Mouse (Mus musculus): ENCODE data around the gene Tcp10b. TPM values are rescaled to one million over a fixed set of nuclear protein-coding genes. Genes with fewer than 3 reads are reported as not detected.
"Not testable (repeated sequence)": the region's sequence is repeated elsewhere in the genome, so short reads cannot be mapped to it uniquely, and the experiment has no call there.

Tcp10b gene
- total and polyA plus RNA-seq, 3 experiments = 0.06 TPM; not detected in 2

DNA sequence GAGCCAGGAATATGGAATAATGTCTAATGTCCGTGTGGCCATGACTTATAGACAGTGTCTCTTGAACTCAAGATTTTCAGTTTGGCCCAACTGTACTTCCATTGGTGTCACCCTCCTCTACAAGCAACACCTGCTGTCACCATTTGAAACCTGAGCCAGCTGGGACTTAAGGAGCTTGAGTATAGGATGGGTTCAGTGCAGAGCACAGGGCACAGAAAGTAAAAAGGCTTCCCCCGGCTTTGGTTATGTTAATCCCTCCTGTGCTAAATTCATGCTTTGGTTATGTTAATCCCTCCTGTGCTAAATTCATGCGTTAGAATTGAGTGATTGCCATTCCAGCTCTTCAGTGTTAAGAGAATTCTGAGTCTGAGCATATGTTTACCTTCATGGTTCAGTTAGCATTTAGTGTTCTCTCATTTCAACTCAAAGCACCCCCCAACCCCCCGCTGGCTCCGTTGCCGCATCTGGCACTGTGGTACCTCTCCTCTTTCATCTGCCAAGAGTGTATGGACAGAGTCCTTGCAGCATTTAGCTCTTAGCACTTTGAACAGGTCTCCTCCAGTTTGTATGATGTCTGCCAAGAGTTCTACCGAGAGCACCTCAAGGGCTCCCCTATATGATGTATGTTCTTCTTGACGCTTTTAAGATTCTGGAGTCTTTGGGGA, 31.3 kb downstream of the Tcp10b start:
- H3K79me2 ChIP-seq (replicated peaks; ENCODE audit: control insufficient read depth, insufficient read depth, low read length); H3K36me3 ChIP-seq (ENCODE audit: control insufficient read depth, insufficient read depth, low read length); intact Hi-C loops (cut with DNase I); DNase-seq; H3K4me3 ChIP-seq; H3K27ac ChIP-seq; H3K4me1 ChIP-seq (ENCODE audit: control insufficient read depth, insufficient read depth, low read length); H3K27me3 ChIP-seq (ENCODE audit: control insufficient read depth, insufficient read depth, low read length); H3K9ac ChIP-seq (ENCODE audit: low read depth, low read length): not testable (repeated sequence)
- WGBS = 67% methylated on average over 8 of the region's 8 CpGs

DNA sequence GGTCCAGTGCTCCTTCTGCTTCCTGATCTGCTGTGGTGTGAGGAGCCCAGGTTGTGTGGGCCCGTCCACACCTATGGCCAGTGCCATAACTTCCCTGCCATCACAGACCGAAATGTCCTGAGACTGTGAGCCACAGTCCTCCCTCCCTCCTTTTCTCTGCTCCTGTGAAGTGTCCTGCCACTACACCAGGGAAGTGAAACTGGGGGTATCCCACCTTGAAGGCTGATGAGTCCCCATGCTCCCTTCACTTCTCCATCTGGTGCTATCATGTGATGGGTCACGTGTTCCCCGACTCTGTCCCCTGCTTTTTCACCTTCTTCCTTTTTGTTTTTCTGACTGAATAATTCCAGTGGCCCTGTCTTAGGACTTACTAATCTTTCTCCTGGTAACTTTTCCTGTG, 32.1 kb downstream of the Tcp10b start:
- H3K36me3 ChIP-seq (ENCODE audit: control insufficient read depth, insufficient read depth, low read length); H3K79me2 ChIP-seq (replicated peaks; ENCODE audit: control insufficient read depth, insufficient read depth, low read length); DNase-seq; H3K4me1 ChIP-seq (ENCODE audit: control insufficient read depth, insufficient read depth, low read length); H3K27ac ChIP-seq; H3K4me3 ChIP-seq; H3K9ac ChIP-seq (ENCODE audit: low read depth, low read length); H3K27me3 ChIP-seq (ENCODE audit: control insufficient read depth, insufficient read depth, low read length); intact Hi-C loops (cut with DNase I): not testable (repeated sequence)
- WGBS = 66% methylated on average over 2 of the region's 4 CpGs

DNA sequence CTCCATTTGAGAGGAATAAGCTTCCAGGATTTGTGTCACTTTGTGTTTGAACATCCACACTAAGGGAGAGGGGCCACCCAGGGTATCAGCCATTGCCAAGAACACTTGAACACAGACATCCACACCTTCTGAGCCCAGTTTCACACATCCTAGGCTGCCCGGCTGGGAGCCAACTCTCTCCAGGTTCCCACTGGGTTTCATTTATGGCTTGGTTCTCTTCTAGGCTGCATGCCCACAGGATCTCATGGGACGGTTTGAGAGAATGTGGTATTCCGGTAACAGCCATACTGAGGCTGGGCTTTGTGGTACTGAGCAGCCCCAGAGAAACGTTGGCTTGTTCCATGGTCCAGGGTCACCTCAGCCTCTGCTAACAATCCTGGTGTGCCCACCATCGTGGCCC, 45.7 kb downstream of the Tcp10b start:
- H3K27ac ChIP-seq; H3K9ac ChIP-seq (ENCODE audit: low read depth, low read length); H3K4me3 ChIP-seq; H3K27me3 ChIP-seq (ENCODE audit: control insufficient read depth, insufficient read depth, low read length); intact Hi-C loops (cut with DNase I); H3K36me3 ChIP-seq (ENCODE audit: control insufficient read depth, insufficient read depth, low read length); H3K79me2 ChIP-seq (replicated peaks; ENCODE audit: control insufficient read depth, insufficient read depth, low read length); H3K4me1 ChIP-seq (ENCODE audit: control insufficient read depth, insufficient read depth, low read length): not testable (repeated sequence)
- WGBS = 59% methylated on average over 5 of the region's 5 CpGs
- peak; percentile 40 to 64 for DNase-seq

DNA sequence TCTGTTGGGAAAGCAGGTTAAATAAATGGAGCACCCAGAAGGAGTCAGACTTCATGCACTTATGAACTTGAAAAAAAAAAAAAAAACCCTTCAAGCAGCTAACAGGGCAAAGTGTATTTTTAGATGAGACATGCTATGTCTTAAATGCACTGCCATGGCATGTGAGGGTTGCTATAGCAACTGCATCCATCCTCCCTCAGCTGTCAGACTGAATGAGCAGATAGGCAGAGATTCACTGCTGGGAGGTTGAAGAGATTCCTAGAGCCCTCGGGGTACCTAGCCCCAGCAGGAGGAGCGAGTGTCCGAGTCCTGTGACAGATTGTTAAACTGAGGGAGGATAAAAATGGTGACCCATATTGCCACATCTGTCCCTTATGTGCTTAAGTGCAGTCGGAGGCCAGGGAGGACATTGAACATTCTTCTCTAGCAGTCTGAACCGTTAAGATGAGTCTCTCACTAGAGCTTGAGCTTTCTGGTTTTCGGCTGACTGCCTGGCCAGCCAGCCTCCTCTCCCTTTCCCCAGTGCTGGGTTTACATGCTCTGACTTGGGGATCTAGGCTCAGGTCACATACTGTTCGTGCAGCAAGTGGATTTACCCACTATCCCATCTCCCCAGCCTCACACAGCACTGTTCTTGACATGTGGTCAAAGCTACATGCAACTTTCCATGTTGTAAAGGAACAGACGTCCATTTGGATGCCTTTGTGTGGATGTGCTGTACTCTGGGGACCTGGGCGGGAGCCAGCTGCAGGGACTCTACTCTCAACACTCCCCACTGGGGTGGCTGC, 51.8 kb downstream of the Tcp10b start:
- DNase-seq; intact Hi-C loops (cut with DNase I); H3K9ac ChIP-seq (ENCODE audit: low read depth, low read length); H3K79me2 ChIP-seq (replicated peaks; ENCODE audit: control insufficient read depth, insufficient read depth, low read length); H3K36me3 ChIP-seq (ENCODE audit: control insufficient read depth, insufficient read depth, low read length); H3K27ac ChIP-seq; H3K4me1 ChIP-seq (ENCODE audit: control insufficient read depth, insufficient read depth, low read length); H3K4me3 ChIP-seq; H3K27me3 ChIP-seq (ENCODE audit: control insufficient read depth, insufficient read depth, low read length): not testable (repeated sequence)
- WGBS = 48% methylated on average over 3 of the region's 9 CpGs

DNA sequence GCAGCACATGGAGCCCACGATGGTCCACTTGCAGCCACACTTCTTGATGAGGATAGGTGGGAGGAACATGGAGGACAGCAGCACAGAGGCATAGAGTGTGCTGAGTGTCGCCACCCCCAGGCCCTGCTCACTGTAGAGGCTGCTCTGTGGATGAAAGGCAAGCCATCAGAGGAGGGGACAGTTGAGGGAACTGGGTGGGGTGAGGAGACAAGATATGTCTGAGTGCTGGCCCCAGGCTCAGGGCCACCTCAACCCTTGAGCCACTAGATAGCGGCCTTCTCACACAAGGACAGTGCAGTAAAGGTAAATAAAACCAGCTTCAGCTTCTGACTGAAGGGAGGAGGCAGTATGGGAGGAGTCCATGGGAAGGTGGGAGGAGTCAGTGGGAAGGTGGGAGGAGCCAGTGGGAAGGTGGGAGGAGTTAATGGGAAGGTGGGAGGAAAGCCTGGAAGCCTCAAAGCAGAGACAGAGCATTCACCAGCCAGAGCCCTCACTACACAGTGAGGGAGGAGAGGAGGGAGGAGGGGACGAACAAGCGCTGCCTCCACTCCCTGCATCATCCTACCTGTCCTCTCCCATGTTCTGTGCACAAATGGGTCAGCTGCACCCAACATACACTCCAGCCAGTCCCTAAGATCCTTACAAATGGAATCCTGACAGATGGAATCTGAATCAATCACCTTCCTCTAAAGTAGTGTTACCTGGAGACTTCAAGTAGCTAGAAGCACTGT, 62.6 kb downstream of the Tcp10b start:
- H3K27ac ChIP-seq; H3K36me3 ChIP-seq (ENCODE audit: control insufficient read depth, insufficient read depth, low read length); H3K27me3 ChIP-seq (ENCODE audit: control insufficient read depth, insufficient read depth, low read length); intact Hi-C loops (cut with DNase I); H3K4me3 ChIP-seq; DNase-seq; H3K79me2 ChIP-seq (replicated peaks; ENCODE audit: control insufficient read depth, insufficient read depth, low read length); H3K9ac ChIP-seq (ENCODE audit: low read depth, low read length); H3K4me1 ChIP-seq (ENCODE audit: control insufficient read depth, insufficient read depth, low read length): not testable (repeated sequence)
- 97% methylated on average over 2 of the region's 5 CpGs for WGBS

DNA sequence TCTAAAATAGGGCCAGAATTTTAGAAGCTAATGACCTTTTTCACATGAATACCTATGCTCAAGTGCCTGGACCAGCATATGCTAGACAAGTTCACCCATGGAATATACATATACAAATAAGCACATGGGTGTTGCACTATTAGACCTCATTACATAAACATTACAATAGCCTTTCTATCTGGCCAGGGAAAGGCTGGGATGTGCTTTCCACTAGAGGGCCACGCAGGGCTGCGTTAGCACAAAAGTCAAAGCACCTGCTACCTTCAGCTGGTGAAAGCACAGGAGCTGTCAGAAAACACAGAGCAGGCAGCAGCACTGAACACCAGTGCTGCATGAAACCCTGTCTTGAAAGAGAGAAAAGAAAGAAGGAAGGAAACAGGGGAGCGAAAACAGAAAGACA, 63.3 kb downstream of the Tcp10b start:
- H3K4me3 ChIP-seq; H3K79me2 ChIP-seq (replicated peaks; ENCODE audit: control insufficient read depth, insufficient read depth, low read length); DNase-seq; H3K9ac ChIP-seq (ENCODE audit: low read depth, low read length); intact Hi-C loops (cut with DNase I); H3K27ac ChIP-seq; H3K36me3 ChIP-seq (ENCODE audit: control insufficient read depth, insufficient read depth, low read length); H3K4me1 ChIP-seq (ENCODE audit: control insufficient read depth, insufficient read depth, low read length); H3K27me3 ChIP-seq (ENCODE audit: control insufficient read depth, insufficient read depth, low read length): not testable (repeated sequence)
- 37% methylated on average over 2 of the region's 3 CpGs for WGBS

DNA sequence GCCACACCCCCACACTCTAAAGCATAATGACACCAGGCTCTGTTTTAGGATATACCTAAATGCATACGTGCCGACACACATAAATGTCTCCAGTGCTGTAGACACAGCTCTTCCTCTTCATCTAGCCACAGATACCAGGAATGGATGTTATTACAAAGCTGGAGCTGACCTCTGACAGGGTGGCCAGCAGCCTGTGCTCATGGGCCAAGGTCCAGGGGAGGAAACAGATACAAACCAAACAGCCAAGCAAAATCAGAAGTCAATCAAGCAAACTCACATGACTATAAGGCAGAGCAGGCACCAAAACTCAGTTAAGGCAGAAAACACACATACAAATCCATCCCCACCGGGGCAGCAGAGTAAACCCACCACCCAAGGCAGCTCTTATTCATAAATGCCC, 68.4 kb downstream of the Tcp10b start:
- no CpG with 5 or more reads among the region's 3 CpGs for WGBS

DNA sequence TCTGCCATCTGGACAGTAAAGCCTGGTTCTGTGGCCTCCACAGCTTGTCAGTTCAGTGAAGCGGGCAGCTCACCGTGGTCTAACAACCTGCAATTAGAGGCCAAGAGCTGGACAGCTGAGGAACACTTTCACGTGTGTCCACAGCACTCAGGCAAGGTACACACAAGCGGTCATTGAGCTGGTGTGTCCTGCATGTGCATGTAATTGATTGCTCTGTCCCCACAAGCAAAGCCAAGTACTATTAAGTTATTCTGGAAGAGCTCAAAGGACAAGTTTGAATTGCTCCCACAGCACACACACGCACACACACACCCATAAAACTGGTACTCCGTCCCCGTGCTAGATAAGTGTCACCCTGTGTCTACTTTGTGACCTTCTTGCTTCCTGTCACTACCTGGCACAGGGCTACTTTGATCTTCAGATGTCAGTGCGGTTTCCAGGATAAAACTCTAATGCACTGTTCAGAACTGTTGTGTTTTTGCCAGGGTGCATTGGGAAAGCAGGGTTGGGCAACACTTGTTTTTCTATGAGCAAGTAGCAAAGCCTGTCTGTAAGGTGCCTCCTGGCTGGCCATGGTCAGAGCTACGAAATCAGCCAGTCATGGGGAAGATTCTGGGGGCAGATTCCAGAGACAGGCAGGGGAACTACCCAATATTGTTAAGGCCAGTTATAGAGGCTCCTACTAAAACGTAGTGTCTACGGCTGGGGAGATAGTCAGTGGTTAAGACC, 69.0 kb downstream of the Tcp10b start:
- H3K36me3 ChIP-seq (ENCODE audit: control insufficient read depth, insufficient read depth, low read length); DNase-seq; H3K4me1 ChIP-seq (ENCODE audit: control insufficient read depth, insufficient read depth, low read length); H3K79me2 ChIP-seq (replicated peaks; ENCODE audit: control insufficient read depth, insufficient read depth, low read length); H3K9ac ChIP-seq (ENCODE audit: low read depth, low read length); H3K27ac ChIP-seq; H3K27me3 ChIP-seq (ENCODE audit: control insufficient read depth, insufficient read depth, low read length); intact Hi-C loops (cut with DNase I); H3K4me3 ChIP-seq: not testable (repeated sequence)
- WGBS = 73% methylated on average over 10 of the region's 11 CpGs

More for the DNA sequence above, 68.4 kb downstream of the Tcp10b start:
- intact Hi-C loops (cut with DNase I); H3K27ac ChIP-seq; H3K36me3 ChIP-seq (ENCODE audit: control insufficient read depth, insufficient read depth, low read length); H3K9ac ChIP-seq (ENCODE audit: low read depth, low read length); H3K79me2 ChIP-seq (replicated peaks; ENCODE audit: control insufficient read depth, insufficient read depth, low read length); DNase-seq; H3K4me1 ChIP-seq (ENCODE audit: control insufficient read depth, insufficient read depth, low read length); H3K4me3 ChIP-seq; H3K27me3 ChIP-seq (ENCODE audit: control insufficient read depth, insufficient read depth, low read length): not testable (repeated sequence)

DNA sequence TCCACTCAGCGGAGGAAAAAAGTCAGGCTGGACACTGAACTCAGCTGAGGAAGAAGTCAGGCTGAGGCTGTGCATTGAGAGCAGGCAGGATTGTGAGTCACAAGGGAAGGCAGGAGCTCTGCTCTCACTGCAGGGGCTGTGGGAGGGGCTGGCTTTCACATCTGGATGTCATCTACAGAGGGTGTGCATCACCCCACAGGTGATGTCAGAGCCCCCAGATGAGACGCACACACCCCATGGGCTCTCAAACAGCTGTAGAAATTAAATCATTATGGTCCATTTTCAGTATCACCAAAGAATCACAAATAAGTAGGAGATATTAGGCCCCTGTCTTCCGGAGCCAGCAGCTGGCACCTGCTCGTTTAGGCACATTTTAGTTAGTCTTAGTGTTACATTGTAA, 70.8 kb downstream of the Tcp10b start, which contains the start of gene Unc93a:
Unc93a (minus strand) TSS at position 101 of the 400 bp plus-strand sequence.
- H3K4me3 ChIP-seq; H3K79me2 ChIP-seq (replicated peaks; ENCODE audit: control insufficient read depth, insufficient read depth, low read length); H3K27ac ChIP-seq; H3K36me3 ChIP-seq (ENCODE audit: control insufficient read depth, insufficient read depth, low read length); intact Hi-C loops (cut with DNase I); H3K9ac ChIP-seq (ENCODE audit: low read depth, low read length); H3K27me3 ChIP-seq (ENCODE audit: control insufficient read depth, insufficient read depth, low read length); H3K4me1 ChIP-seq (ENCODE audit: control insufficient read depth, insufficient read depth, low read length); DNase-seq: not testable (repeated sequence)
- WGBS = 73% methylated on average over 3 of the region's 4 CpGs

Measured in heart, adult 2 months (tissue).